Mouse (Mus musculus) spleen, postnatal 10 days (tissue): ENCODE measurements around the gene Slc43a1.
"Not testable (repeated sequence)": the region's sequence is repeated elsewhere in the genome, so short reads cannot be mapped to it uniquely, and the experiment has no call there.

Source experiments
- DNase-seq, 2 experiments: peaks; one replicate each; pipeline ENCODE4 v3.0.0; 2021 to 2022; ENCODE audit warnings: low spot score in 2 of 2

The Slc43a1 gene

DNA sequence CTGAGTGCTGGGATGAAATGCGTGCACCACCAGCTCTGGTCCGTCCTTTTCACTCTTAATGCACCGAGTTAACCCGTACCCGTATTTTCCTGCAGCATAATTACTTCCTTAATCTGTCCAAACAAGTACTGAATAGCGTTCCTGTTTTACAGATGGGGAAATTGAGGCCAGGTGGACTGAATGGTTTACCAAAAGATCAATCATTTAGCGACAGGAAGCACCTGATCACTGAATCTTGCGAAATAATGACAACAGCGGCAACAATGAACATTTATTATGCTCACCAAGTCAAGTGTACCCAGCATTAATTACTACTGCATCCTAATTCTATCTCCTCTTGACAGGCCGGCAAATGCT lies at the start of gene Slc43a1:
TSS of gene Slc43a1 (plus strand) at position 258 of the 357 bp plus-strand sequence.
- no peak for DNase-seq

DNA sequence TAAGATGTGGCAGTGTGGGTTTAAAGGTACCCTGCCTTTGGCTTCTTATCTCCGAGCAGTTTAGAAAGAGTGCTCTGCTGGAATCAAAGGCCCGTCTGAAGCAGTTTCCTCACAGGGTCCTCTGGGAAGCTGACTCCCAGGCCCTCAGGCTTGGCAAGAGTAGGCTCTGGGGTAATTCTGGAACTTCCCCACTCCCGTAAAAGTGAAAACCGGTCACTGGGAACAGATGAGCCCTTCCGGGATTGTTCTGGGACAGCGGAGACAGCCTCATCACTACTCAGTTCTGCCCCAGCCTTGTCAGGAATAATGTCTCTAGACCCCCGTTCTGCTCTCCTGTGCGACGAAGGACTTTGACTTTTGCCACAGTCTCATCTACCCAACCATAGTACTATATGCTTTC lies 48.2 kb upstream of the Slc43a1 start:
- DNase-seq = no peak

DNA sequence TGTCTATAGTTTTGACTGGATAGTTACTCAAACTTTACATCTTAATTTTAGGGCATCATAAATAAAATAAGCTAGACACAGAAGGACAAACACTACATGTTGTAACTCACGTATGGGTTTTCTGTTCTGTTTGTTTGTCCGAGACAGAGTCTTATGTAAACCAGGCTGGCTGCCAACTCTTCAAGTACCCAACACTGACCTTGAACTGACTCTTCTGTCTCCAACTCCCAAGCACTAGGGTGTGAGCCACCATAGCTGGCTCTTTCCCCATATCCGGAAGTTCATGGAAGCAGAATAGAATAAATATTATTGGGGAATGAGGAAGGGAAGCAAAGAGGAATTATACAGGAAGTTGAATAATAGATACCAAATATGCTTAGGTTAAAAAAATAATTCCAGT lies 46.1 kb upstream of the Slc43a1 start:
- DNase-seq = no peak

DNA sequence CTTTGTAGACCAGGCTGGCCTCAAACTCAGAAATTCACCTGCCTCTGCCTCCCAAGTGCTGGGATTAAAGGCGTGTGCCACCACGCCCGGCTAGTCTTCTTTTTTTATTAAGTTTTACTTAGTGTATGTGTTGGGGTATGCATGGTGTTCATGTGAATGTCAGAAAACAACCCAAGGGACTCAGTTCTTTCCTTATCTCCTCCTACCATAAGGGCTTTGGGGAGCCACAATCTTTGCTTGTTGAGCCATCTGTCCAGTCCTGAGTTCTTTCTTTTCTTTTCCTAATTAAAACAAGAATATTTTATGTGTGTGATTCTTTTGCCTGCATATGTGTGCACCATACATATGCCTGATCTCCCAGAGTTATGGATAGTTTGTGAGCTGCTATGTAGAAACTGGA lies 45.5 kb upstream of the Slc43a1 start:
- no peak for DNase-seq

DNA sequence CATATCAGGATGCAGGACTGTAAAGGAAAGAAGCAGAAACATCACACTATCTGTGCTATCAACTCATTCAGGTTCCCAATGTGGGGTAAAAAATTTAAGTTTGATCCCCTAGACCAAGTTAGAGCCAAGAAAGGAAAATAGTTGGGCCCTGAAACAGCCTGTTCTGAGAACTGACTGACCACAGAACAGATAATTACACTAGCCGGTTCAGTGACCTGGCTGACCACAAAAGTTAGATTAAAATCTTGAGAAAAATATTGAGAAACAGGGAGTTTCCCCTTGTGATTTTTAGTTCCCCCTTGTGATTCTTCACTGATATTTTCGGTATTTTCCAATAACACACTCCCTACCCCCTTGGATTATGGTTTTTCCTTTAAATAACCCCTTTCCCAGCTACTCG lies 44.8 kb upstream of the Slc43a1 start:
- no peak for DNase-seq

DNA sequence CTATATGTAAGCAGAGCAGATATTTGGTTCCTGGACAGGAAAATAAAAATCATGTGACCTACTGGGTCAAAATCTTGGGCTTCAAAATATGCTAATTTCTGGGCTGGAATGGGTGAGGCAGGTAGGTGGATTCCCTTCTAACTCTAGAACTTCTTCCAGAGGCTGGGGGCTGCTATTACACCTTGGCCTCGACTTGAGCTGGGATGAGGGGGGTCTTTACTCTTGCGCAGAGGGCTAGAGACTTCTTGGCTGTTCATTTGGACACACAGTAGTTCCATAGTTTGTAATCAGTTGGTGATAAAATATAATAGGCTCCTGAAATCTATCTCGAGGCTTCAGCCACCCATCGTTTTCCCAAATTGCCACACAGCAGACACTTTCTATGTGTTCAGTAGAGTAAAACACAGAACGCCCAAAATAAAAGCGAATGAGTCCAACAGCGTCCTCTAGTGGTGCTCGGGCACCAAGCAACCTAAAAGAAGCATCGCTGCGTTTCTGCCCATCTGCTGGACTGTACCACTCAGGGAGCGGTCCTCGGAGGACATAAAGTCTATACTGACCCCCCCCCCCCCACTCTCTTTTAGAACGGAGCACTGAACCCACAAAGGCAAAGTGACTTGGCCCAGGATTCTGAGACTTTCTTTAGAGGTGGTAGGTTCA lies 40.7 kb upstream of the Slc43a1 start:
- peak; percentile 76 to 88 for DNase-seq

DNA sequence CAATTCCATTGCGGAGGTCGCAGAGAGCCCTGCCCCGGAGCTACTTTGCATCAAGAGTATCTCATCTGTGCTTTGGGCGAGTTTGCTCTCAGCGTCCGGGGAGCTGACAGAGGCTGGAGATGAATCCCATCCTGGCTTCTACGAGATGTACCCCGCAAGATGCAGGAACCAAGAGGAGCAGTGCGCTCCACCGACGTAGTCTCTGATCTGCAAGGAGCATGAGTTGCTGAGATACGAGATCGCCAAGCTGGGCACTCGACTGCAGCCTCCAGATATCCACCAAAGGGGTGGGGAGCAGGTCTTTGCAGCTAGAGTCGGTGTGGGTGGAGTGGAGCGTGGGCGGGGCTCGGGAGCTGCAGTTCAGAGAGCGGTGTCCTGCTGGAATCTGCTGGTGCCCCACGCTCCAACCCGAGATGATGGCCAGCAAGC lies 40.1 kb upstream of the Slc43a1 start, which contains the start of gene Ube2l6:
TSS of gene Ube2l6 (plus strand) at position 336 of the 429 bp plus-strand sequence.
- DNase-seq = peak; percentile 85 to 94

DNA sequence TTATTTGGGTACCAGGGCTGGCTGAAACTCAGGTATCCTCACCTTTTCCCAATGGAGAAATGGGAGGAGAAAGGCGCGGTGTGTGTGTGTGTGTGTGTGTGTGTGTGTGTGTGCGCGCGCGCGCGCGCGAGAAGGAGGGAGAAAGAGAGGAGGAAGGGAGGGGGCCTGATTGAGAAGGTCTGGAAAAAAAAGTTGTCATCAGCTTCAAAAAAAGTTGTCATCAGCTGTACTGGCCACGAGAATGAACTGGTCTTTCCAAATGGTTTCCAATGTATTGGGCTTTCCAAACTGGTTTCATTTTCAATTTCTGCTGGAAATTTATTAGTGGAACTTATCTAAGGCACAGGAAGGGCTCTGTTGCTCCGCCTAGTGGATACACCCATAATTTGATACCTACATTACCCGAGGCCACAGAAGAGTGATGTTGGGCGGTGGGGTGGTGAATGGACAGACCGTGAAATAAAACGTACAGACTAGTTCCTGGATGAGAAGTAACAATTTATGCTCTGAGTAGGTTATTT lies 39.5 kb upstream of the Slc43a1 start:
- DNase-seq = peak; percentile 69 to 83

DNA sequence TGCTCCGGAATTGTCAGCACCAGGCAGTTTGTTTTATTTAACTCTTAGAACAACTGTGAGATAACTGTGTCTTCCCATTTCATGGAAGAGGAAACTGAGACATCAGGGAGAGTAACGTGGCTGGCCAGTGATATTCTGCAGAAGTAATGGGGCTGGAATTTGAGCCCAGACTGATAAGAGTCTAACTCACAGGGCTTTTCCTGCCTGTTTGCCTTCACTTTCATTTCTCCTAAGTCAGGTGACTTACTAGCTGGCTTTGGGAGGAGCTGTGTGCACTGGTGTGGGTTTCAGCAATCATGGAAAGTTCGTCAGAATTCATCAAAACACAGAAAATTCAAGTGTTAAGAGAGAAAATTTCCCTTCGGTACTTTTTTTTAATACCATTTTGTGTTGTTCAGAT lies 38.3 kb upstream of the Slc43a1 start:
- DNase-seq = no peak

DNA sequence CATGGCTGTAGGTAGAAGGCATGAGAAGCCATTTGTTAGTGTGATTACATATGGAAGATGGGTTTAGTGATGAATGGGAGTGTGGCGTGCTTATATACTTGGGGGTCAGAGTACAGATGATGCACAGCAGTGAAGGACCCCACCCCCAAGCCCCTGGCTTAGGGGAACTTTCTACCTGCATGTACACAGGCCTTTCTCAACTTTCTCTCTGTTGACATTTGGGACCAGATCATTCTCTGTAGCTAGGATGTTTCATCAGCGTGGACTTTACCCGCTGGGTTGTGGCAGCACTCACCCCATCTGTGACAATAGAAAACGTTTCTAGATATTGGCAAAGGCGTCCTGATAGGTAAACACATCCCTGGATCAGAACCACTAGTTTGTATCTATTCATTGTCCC lies 37.4 kb upstream of the Slc43a1 start:
- DNase-seq = not testable (repeated sequence)

DNA sequence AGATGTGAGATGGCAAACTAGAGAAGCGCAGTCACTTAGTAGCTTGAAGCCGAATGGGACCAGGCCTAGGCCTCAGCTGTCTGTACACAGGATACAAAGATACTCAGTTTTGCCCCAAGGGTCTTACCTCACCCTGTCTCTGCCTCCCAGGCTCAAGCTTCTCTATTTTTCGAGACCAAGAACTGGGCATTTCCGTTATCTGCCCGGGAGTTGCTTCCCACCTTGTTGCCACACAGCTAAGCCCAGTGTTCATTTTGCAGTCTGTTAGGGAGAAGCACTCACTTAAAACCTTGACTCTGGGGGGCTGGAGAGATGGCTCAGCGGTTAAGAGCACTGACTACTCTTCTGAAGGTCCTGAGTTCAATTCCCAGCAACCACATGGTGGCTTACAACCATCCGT lies 34.7 kb upstream of the Slc43a1 start:
- no peak for DNase-seq

DNA sequence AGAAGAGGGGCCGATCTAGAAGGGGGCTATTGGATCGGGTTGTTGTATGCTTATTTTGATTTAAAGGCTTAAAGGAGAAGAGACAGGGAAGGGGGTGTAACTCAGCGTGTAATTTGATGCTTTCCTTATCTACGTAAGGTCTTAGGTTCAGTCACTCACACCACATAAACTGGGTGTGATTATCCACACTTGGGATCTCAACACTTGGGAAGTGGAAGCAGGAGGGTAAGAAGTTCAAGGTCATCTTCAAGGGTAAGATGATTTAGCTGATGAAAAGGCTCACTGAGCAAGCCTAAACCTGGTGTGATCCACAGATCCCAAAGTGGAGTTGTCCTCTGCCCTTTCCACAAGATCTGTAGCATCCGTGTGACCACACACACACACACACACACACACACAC lies 32.1 kb upstream of the Slc43a1 start:
- DNase-seq = no peak

DNA sequence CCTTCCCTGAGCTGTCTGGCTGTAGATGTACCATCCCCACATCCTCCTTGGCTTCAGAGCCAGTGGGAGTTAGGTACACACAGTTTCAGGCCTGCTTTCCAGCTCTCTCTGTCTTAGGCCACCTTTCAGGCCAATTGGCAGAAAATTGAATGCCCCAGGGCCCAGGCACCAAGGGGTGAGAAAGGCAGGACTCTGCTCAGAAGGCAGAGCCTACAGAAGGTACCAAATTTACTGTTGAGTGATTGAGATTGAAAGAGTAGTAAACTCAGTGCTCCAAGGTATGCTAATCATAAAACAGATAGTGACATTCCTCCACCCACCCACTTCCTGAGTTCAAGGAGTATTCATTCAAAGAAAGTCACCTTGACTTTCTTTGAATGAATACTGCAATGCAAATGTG lies 29.3 kb upstream of the Slc43a1 start:
- DNase-seq = no peak

DNA sequence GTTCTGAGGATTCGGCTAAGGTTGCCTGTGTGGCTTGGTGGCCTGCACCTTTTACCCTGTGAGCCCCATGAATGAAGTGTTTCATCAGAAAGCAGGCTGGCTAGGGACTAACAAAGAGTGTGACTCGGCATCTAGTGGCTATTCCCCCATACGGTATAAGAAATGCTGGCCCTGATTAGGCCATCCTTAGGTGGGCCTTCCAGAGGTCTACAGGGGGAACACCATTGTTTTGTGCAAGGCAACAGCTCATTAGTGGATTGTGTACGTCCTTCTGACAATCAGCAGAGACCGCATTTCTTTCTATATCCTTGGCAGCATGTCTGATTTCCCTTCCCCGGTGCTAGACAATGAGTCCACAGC lies 28.1 kb upstream of the Slc43a1 start:
- no peak for DNase-seq

DNA sequence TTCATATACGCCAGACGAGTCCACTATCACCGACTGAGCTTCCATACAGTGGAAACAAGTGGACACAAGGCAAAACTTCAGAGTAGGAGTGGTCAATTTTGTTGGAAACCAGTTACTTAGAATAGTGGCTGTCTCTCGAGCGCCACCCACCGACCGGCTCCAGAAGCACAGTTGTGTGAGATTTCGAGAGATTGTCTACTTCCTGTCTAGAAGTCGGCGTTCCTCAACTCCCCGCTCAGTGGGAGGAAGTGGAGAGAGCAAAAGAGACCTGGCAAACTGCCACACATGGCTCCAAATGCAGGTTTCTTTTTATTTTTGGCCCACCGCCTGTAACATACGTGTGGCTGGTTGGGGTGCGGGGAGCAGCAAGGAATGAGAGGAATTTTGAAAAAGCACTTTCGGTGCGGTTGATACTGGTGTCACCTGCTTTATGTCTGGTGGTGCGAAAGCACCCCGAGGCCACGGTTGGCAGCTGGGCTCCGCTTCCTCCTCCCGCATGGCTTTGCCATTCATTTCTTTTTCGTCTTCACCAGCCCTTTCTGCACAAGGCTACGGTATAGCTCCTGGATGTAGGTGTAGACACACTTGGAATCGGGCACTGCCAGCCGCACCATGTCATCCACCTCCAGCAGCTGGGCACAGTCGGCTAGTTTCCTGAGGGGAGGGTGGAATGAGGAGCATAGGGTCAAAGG lies 27.6 kb upstream of the Slc43a1 start:
- peak; percentile 91 for DNase-seq

DNA sequence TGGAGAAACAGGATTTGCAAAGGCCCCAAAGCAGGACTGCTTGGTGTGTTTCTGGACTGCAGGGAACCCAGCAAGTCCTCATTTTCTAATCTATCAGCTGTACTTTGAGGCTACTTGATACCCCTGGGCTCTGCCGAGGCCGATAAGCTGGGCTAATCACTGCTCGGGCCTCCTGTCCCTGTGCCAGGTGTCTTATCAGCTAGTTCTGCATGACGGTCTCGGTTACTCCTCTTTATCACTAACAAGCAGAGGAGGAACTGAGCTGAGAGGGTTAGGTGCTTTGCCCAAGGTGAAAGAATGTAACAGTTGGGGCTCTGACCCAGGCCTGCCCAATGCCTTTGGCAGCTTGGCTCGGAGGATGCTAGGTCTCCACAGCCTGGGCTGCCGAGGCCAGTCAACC lies 26.8 kb upstream of the Slc43a1 start:
- peak; percentile 79 to 89 for DNase-seq

DNA sequence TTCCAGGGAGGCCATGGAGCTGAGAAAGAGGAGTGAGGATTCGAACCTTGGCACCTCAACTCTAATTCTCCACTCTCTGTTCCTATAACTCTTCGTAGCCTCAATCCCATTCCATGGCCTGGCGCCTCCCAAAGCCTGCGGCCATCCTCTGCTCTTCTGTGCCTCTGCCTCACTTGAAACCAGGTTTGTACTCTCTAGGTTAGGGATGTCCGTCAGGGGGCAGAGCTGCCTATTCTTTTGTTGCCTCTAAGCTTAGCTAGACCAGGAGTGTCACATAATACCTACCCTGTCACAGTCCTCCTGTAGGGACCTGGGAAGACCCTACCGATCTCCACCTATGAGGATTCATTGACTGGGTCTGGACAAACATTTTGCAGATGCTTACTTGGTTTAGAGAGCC lies 26.0 kb upstream of the Slc43a1 start:
- DNase-seq = no peak

DNA sequence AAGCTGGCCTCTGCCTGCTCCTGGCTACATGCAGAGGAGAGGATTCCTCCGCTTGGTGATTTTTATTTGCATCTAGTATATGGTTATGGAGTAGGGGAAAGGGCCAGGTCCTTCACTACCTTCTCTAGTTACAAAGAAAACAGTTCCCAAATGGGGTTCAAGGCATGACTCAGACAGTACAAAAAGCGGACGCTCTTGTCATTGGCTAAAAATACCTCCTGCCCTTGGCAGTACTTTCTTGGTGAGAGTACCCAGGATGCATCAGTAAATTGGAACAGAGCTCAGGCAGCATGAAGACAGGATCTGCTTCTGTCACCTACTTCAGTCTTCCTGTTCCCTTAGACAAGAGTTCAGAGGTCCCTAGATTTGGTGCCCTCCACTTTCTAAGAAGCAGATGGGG lies 18.8 kb upstream of the Slc43a1 start:
- DNase-seq = no peak

DNA sequence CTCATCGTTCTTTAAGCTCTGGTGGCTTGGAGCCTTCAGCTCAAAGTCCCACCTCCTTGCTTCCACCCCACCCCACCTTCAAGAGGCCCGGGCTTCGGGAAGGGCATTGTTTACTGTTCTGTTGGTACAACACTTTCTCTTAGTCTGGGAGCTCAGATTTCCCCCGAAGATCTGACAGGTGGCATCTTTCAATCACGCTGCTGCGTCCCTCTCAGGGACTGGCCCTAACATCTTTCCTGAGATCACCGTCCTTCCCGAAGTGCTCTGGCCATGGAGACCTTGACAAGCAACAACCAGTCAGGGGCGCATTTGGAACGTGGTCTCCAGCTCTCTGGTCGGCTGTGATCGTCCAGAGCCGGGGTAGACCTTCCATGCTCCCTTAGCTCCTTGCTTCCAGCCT lies 16.1 kb upstream of the Slc43a1 start, which contains the start of gene Smtnl1:
TSS of gene Smtnl1 (minus strand) at position 101 of the 400 bp plus-strand sequence.
- DNase-seq = no peak

DNA sequence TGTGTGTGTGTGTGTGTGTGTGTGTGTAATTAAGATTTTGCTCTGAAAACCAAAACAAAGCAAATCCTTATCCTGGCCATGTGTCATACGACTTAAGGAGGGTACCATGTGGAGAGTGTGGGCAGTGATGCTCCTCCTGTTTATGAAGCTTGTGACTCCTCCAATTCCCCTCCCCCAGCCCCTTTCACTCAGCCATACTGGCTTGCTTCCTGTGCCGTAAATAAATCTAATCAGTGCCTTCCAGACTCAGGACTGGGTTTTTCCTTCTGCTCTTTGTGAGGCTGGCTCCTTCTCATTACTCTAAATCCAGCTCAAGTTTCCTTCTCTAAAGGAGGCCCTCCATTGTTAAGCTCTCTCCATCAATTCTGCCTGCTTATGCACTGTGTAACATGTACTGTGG lies 15.4 kb upstream of the Slc43a1 start:
- no peak for DNase-seq

DNA sequence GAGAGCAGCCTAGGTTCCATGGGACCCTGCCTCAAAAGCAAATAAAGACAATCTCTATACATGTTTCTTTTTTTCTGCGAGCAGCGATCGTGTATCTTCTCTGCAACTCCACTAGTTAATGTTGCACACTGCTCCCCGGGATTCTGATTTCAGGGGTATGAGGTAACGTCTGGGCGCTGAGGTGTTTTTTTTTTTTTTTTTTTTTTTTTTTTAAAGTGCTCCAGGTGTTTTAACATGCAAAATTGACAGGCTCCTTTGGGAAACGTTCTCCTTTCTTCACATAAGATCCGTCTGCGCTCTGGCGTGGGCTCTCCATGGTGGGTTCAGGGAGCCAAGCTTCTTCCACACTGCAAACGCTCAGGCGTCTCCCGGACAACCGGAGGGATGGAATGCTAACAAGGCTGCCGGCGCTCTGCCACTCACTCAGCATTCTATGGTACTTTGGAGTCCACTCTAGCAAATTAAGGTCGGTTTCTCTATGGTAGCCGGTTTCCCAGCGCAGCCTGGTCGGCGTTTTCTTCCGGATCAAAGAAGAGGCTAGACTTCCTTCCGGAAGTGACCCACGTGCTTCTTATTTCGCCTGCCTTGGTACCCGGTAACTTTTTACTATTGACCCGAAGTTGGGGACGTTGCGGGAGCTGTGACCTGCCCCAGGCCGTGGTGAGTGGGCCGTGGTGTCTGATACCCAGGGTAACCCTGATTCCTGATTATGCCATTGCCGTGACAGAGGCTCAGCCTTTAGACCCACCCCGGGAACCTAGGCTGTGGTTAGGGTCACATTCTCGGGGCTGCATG lies 12.0 kb upstream of the Slc43a1 start, which contains the start of gene Timm10:
TSS of gene Timm10 (plus strand) at position 510 of the 795 bp plus-strand sequence.
- peak; percentile 67 to 78 for DNase-seq

DNA sequence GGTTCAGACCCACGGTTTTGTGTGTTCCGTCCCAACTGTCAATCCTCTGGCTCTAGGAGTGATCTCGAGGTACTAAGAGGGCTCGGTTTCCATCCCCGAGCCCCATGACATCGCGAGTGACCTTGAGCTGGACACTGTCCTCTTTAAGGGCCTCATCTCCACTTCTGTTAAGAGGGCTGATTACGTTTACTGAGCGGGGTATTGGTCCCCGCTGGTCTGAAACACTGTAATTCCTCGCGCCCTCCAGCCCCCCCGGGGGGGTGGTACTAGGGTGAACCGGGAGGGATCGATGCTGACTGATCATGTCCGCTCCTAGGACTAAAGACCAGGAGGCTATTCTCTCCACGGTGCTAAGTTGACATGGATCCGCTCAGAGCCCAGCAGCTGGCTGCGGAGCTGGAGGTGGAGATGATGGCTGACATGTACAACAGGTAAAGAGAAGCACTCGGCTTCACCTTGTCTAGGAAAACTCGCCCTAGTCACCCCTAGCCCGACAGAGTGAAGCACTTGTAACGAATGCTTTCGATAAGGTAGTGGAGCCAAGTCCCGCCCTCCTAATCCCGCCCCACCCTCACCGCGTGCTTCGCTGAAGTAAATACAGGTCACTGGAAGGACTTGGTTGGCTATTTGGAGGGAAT lies 11.2 kb upstream of the Slc43a1 start:
- DNase-seq = peak; percentile 56 to 74
